Mouse (Mus musculus) kidney, adult 2 months (tissue): Measurements from ENCODE around the gene C3ar1.

Experiments used
- CTCF ChIP-seq: fragments of 200-500 bp; conservative IDR thresholded peaks from 2 replicates; pipeline ENCODE4 v1.5.1; 2011; ENCODE audit warnings: low read depth, mild to moderate bottlenecking, control low read depth, low read length, moderate library complexity, mixed read lengths; ENCODE audit not compliant: insufficient read depth, insufficient read length
- POLR2A ChIP-seq: fragments of 200-500 bp; IDR thresholded peaks from one replicate; pipeline ENCODE4 v1.6.1; 2011; ENCODE audit warnings: low read depth, low read length, control low read depth

- TF ChIP-seq CTCF (no peak), POLR2A (no peak)
Observed at GRCm38 (mm10) chr6:122825166-122825565, 30.8 kb downstream of the C3ar1 start.
